Mouse (Mus musculus) mouse embryonic stem cell (cell line): Measurements from ENCODE around the gene D230025D16Rik.

Experiments
- in situ Hi-C, 2 experiments: fragments of 300-500 bp; cut with MboI; formaldehyde crosslinking; loops; 1 replicate in 1 of 2; 3 replicates in 1 of 2; pipeline ENCODE4 v1.14.3; 2019 to 2020; ENCODE audit warnings: low sequenced_read_pairs in 2 of 2, low pct_unique_long_range_greater_than_20kb in 1 of 2, mixed read lengths in 1 of 2; ENCODE audit not compliant: unreplicated experiment in 1 of 2

The D230025D16Rik gene

GRCm38 (mm10) chr8:105233126-105233935 is 8.4 kb downstream of the D230025D16Rik start:
- in situ Hi-C loops: no loop called here

- in situ Hi-C loops: no loop called here
Observed at GRCm38 (mm10) chr8:105235206-105235605, 10.3 kb downstream of the D230025D16Rik start.

- in situ Hi-C loops: no loop called here
Observed at GRCm38 (mm10) chr8:105237442-105238142, 12.6 kb downstream of the D230025D16Rik start.

- in situ Hi-C loops: no loop called here
Observed at GRCm38 (mm10) chr8:105241016-105241415, 16.1 kb downstream of the D230025D16Rik start.

- in situ Hi-C loops: no loop called here
Observed at GRCm38 (mm10) chr8:105251954-105252353, 27.0 kb downstream of the D230025D16Rik start.

GRCm38 (mm10) chr8:105252680-105253537 is 28.0 kb downstream of the D230025D16Rik start:
- in situ Hi-C loops: no loop called here

- in situ Hi-C loops: no loop called here
Observed at GRCm38 (mm10) chr8:105253766-105254151, 28.8 kb downstream of the D230025D16Rik start.

GRCm38 (mm10) chr8:105254152-105254965 is 29.4 kb downstream of the D230025D16Rik start:
- in situ Hi-C loops: no loop called here

- in situ Hi-C loops: no loop called here
Observed at GRCm38 (mm10) chr8:105254966-105255350, 30.0 kb downstream of the D230025D16Rik start, which contains the start of gene B3gnt9. B3gnt9 (minus strand) TSS chr8:105255153.

- in situ Hi-C loops: no loop called here
Observed at GRCm38 (mm10) chr8:105257318-105258114, 32.6 kb downstream of the D230025D16Rik start.

- in situ Hi-C loops: no loop called here
Observed at GRCm38 (mm10) chr8:105258911-105259720, 34.2 kb downstream of the D230025D16Rik start.

GRCm38 (mm10) chr8:105259721-105260320 is 34.9 kb downstream of the D230025D16Rik start:
- in situ Hi-C loops: no loop called here

- in situ Hi-C loops: no loop called here
Observed at GRCm38 (mm10) chr8:105260371-105261099, 35.6 kb downstream of the D230025D16Rik start.

GRCm38 (mm10) chr8:105261326-105261980 is 36.5 kb downstream of the D230025D16Rik start:
- in situ Hi-C loops: no loop called here

GRCm38 (mm10) chr8:105263244-105263912 is 38.4 kb downstream of the D230025D16Rik start:
- in situ Hi-C loops: no loop called here
